Mouse (Mus musculus): ENCODE measurements around the gene Ercc6. TPM values are rescaled to one million over a fixed set of nuclear protein-coding genes. Genes with fewer than 3 reads are reported as not detected.

Ercc6 gene
- polyA plus RNA-seq, 1 experiment from 2014 or later, result 24.0 TPM

DNA sequence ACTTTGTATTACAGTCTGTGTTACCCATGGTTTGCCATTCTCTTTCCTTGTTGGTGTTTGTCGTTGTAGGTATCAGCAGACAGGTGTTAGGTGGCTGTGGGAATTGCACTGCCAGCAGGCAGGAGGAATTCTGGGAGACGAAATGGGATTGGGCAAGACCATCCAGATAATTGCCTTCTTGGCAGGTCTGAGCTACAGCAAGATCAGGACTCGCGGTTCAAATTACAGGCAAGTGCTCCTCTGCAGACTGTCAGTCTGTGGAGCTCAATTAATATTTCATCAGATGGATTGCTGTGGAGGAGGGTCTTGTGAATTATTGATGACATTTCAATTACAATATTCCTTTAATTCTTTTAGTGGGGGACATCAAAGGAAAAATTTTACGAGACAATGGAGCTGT is 33.4 kb downstream of the Ercc6 start:
- Histone ChIP-seq H3K9ac (no peak overlapping the region), H3K27me3 (no peaks in the 10 kb centered on the region), H3K4me2 (replicated peaks) (no peak overlapping the region), H3K4me3 (no peak overlapping the region), H3K27ac (no peak overlapping the region), H3K9me3 (no peaks in the 10 kb centered on the region), H3K36me3 (peaks cover 44% of the 10 kb centered on the region), H3K4me1 (peaks cover 11% of the 10 kb centered on the region)
- WGBS, result 32% methylated on average over 5 of the region's 5 CpGs
- no peak for ATAC-seq (ENCODE audit: low FRiP score, low read depth)

DNA sequence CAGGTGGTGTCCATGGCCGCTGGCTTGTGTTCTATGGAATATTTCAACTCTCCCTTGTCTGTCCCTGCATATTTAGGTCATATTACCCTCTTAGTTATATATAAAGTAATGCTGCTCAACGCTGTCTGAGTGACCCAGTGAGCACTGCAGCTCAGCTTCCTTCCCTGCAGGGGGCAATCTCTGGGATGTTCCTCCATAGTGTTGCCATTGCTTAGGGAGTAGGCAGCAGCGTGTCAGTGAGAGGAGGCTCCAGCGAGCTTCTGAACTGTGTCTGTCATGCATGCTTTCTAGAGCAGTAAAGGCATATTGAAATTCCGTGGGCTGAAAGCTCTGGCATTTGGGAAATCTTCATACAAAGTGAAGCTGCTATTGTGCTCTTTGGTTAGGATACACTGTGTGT is 38.5 kb downstream of the Ercc6 start:
- Histone ChIP-seq H3K9ac (no peak overlapping the region), H3K9me3 (no peaks in the 10 kb centered on the region), H3K4me2 (replicated peaks) (no peak overlapping the region), H3K4me1 (peaks cover 6% of the 10 kb centered on the region; the same call in 1 of the 2 replicates), H3K4me3 (no peak overlapping the region), H3K27ac (no peak overlapping the region), H3K27me3 (no peaks in the 10 kb centered on the region), H3K36me3 (peaks cover 50% of the 10 kb centered on the region)
- 79% methylated on average over 5 of the region's 5 CpGs for WGBS
- ATAC-seq (ENCODE audit: low FRiP score, low read depth), result no peak

DNA sequence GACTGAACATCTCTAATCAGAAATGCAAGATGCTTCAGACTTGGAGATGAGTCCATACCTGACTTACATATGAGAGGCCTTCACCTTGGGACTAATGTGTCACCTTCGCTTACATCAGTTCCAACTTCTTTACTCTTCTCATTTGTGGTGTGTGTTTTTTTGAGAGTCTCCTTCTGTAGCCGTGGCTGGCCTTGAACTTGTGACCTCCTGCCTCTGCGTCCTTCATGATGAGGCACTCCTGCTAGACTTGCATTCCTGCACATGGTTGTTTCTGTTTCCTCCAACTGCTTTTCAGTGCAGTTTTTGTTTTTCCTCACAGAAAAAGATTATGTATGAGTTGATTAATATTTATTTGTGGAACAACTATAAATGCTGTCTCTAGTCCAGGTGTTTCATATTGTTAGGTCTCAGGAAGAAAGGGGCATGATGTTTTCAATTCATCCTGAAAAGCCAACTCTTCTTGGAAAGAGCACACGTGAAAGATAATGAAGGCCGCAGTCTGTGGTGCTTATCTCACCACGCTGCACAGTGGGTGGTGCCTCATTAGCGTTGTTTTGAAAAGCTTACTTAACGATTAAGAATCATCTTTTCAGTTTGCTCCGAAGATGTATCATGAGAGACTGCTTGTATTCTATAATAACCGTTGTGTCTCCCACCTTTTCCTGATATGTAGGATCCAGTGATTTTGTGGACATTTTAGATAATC is 40.0 kb downstream of the Ercc6 start:
- no peaks in the 10 kb centered on the region for H3K27me3 ChIP-seq
- H3K27ac ChIP-seq, result no peak overlapping the region
- peaks cover 6% of the 10 kb centered on the region; the same call in 1 of the 2 replicates for H3K4me1 ChIP-seq
- peaks cover 58% of the 10 kb centered on the region for H3K36me3 ChIP-seq
- no peak overlapping the region for H3K4me3 ChIP-seq
- ATAC-seq (ENCODE audit: low FRiP score, low read depth), result no peak
- H3K9me3 ChIP-seq, result no peaks in the 10 kb centered on the region
- WGBS, result 73% methylated on average over 10 of the region's 10 CpGs
- no peak overlapping the region for H3K4me2 ChIP-seq (replicated peaks)
- H3K9ac ChIP-seq, result no peak overlapping the region

DNA sequence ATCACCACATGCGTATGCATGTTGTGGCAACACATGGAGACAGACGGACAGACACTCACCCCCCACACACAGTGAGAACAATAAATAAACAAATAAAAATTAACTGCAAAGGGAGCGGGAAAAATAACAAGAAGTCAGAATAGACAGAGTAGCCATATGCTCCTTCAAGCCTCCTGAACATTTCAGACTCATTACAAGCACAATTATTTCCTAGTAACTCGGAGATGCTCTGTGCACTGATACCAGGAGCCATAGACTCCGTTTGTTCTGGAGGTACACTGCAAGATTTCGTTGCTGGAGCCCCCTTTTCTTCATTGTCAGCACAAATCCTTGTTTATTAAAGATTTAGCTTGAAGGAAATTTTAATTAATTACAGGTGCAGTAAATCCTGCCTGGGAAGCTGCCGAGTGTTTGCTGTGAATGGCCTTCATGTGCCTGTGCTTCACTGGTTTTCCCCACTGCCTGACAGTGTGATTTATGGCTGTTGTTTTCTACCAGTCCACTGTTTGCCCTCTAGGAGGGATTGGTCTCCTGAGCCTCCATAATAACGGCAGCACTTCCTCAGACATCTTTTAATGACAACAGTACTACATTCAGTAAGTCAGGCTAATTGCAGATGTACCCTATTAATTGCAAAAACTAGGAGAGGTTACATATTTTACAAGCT is 41.7 kb downstream of the Ercc6 start:
- Histone ChIP-seq H3K27ac (no peak overlapping the region), H3K4me2 (replicated peaks) (no peak overlapping the region), H3K27me3 (no peaks in the 10 kb centered on the region), H3K4me1 (peaks cover 6% of the 10 kb centered on the region; the same call in 1 of the 2 replicates), H3K36me3 (peaks cover 59% of the 10 kb centered on the region), H3K9ac (no peak overlapping the region), H3K4me3 (no peak overlapping the region), H3K9me3 (no peaks in the 10 kb centered on the region)
- ATAC-seq (ENCODE audit: low FRiP score, low read depth), result no peak
- WGBS, result 25% methylated on average over 8 of the region's 8 CpGs

DNA sequence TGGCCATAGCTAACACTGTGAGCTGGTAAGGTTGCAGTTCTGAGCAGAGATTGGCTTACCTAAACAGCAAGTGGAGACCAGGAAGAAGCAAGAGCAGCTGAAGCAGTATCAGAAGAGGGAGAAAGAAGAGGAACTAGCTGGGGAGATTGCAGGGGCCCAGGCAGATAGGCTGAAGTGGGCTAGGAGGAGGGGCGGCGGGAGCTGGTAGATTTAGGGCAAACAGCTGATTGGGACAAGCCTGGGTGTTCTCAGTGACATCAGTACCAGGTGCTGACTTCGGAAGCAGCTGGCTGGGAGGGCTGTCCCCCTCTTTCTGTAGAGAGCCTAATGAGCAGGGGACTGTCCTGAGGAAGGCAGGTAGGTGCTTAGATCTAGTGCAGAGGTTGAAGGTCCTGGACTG is 48.1 kb downstream of the Ercc6 start:
- peaks cover 78% of the 10 kb centered on the region for H3K36me3 ChIP-seq
- H3K9me3 ChIP-seq, result no peaks in the 10 kb centered on the region
- H3K27me3 ChIP-seq, result no peaks in the 10 kb centered on the region
- H3K4me1 ChIP-seq, result no peaks in the 10 kb centered on the region
- no peak for ATAC-seq (ENCODE audit: low FRiP score, low read depth)
- H3K9ac ChIP-seq, result no peak overlapping the region
- H3K27ac ChIP-seq, result no peak overlapping the region
- no peak overlapping the region for H3K4me2 ChIP-seq (replicated peaks)
- no peak overlapping the region for H3K4me3 ChIP-seq
- WGBS, result 97% methylated on average over 3 of the region's 3 CpGs

DNA sequence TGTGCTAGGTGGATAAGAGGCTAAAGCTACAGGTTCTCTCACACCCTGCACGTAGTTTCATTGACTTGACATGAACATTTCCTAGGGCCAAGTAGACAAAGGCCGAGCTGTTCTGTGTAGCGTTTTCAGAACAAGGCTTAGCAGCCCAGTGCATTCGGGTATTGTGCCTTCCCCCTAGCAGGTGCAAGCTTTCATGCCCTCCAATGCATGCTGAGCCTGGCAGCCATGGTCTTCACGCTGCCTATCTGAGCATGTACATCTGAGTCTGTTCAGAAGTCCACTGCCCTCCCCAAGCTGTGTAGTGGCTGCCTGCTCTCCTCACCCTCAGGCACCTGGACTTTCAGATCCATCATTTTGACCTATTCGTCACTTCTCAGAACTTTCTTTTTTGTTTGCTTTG is 50.3 kb downstream of the Ercc6 start:
- H3K9ac ChIP-seq, result no peak overlapping the region
- WGBS, result 93% methylated on average over 6 of the region's 6 CpGs
- no peaks in the 10 kb centered on the region for H3K4me1 ChIP-seq
- H3K9me3 ChIP-seq, result no peaks in the 10 kb centered on the region
- peaks cover 83% of the 10 kb centered on the region for H3K36me3 ChIP-seq
- H3K4me2 ChIP-seq (replicated peaks), result no peak overlapping the region
- no peak overlapping the region for H3K4me3 ChIP-seq
- H3K27ac ChIP-seq, result no peak overlapping the region
- ATAC-seq (ENCODE audit: low FRiP score, low read depth), result no peak
- H3K27me3 ChIP-seq, result no peaks in the 10 kb centered on the region

DNA sequence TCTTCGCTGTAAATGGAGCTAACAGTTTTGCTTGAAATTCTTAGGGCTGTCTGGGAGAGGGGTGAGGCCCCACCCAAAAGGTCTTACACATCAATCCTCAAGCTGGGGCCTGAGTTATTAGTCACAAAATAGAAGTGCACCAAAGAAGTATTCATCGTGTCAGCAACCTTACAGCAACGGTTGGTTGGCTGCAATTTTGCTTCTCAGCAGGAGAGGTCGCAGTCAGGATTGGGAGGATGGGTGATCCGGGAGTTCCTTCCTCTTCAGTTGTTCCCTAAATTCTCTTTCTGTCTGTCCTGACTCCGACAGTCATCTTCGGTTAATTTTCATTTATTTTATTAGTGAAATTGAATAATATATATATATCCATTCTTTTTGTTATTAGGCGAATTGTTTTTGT is 59.2 kb downstream of the Ercc6 start:
- no peak overlapping the region for H3K4me2 ChIP-seq (replicated peaks)
- H3K9ac ChIP-seq, result no peak overlapping the region
- H3K27ac ChIP-seq, result no peak overlapping the region
- H3K27me3 ChIP-seq, result no peaks in the 10 kb centered on the region
- no peak overlapping the region for H3K4me3 ChIP-seq
- H3K36me3 ChIP-seq, result peaks cover 80% of the 10 kb centered on the region
- 66% methylated on average over 8 of the region's 8 CpGs for WGBS
- H3K4me1 ChIP-seq, result no peaks in the 10 kb centered on the region
- H3K9me3 ChIP-seq, result no peaks in the 10 kb centered on the region
- no peak for ATAC-seq (ENCODE audit: low FRiP score, low read depth)

DNA sequence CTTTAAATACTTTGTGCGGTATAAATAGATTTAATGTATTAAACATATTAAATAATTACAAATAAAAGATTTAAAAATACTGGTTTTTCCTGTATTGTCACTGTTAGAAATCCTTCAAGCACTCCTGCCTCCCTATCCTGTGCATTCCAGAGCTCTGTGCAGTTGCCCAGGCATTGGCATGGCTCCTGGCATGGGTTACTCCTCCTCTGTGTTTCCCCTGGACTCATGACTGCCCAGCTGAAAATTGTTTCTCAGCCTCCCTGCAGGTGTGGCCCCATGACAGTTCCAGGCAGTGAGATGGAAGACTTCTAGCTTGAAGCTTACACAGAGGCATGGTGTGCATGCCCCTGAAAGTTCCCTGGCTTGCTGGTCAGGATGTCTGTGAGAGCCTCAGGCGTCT is 65.1 kb downstream of the Ercc6 start:
- ATAC-seq (ENCODE audit: low FRiP score, low read depth), result no peak
- Histone ChIP-seq H3K27me3 (no peaks in the 10 kb centered on the region), H3K4me2 (replicated peaks) (no peak overlapping the region), H3K9ac (no peak overlapping the region), H3K9me3 (no peaks in the 10 kb centered on the region), H3K4me3 (no peak overlapping the region), H3K36me3 (peaks cover 44% of the 10 kb centered on the region), H3K27ac (no peak overlapping the region), H3K4me1 (no peaks in the 10 kb centered on the region)
- 90% methylated on average over 2 of the region's 2 CpGs for WGBS

- no peak for ATAC-seq (ENCODE audit: low FRiP score, low read depth)
- Histone ChIP-seq H3K4me1 (no peaks in the 10 kb centered on the region), H3K9ac (no peak overlapping the region), H3K36me3 (peaks cover 5% of the 10 kb centered on the region; the same call in 1 of the 2 replicates), H3K9me3 (no peaks in the 10 kb centered on the region), H3K27me3 (peaks cover 5% of the 10 kb centered on the region; the same call in 1 of the 2 replicates), H3K4me3 (no peak overlapping the region), H3K4me2 (replicated peaks) (no peak overlapping the region), H3K27ac (no peak overlapping the region)
- WGBS, result 90% methylated on average over 9 of the region's 9 CpGs
These were observed 70.4 kb downstream of the Ercc6 start for GRCm38 (mm10) chr14:32583696-32584095.

DNA sequence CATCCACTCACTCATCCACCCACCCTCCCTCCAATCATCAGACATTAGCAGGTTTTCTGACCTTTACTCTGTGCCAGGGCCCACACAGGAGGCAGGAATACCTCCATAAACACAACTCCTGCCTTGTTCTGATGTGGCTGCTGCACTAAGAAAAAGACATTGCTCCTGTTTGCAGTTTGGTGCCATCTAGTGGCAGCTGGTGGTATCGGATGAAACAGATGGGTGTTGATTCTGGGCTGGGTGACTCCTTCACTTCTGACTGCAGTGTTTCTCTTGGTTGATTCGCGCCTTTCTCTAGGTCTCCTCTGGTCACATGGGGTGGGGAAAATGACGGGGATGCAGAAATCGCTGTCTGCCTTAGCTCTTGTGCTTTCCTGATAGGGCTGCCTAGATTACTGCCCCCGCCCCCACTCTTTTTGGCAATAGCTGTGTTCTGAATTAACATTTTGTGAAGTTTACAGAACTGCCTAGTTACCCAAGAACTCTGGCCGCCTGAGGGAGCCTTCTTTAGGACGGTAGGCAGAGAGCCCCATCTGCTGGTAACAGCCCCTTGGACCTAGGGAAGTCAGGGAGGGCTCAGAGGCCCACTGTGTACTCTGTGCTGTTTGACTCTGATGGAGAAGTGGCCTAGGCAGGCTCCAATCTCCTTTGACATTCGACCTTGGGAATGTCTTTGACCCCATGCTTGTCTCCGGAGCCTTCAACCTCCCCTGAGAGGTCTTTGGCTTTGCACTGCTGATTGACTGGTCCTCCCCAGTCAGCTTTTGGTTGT is 73.9 kb downstream of the Ercc6 start:
- Histone ChIP-seq H3K4me3 (no peak overlapping the region), H3K27me3 (peaks cover 17% of the 10 kb centered on the region), H3K4me2 (replicated peaks) (no peak overlapping the region), H3K9ac (no peak overlapping the region), H3K36me3 (no peaks in the 10 kb centered on the region), H3K9me3 (no peaks in the 10 kb centered on the region), H3K4me1 (no peaks in the 10 kb centered on the region), H3K27ac (no peak overlapping the region)
- 0 out of 2 replicates have a peak, but pooled peaks have one; percentile 48 for ATAC-seq (ENCODE audit: low FRiP score, low read depth)
- 14% methylated on average over 10 of the region's 10 CpGs for WGBS

DNA sequence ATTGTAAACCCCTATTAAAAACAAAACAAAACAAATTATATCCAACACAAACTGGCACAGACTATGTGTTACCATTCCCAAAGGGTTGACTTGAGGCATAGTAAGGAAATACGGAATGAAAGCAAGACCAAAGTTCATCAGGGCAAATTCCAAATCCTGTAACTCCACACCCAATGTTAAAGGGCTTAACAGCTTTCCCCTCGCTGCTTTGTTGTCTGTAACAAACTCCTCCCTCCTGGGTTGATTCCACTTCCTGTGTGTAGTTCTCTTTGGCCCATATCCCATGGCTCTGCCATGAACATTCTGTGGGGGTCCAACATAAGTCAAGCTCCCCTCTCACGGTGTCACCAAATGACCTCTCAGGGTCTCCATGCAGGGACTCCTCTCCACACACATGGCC is 77.1 kb downstream of the Ercc6 start:
- H3K9ac ChIP-seq, result no peak overlapping the region
- no peak overlapping the region for H3K27ac ChIP-seq
- no peak overlapping the region for H3K4me3 ChIP-seq
- ATAC-seq (ENCODE audit: low FRiP score, low read depth), result no peak
- H3K9me3 ChIP-seq, result no peaks in the 10 kb centered on the region
- 60% methylated on average over 3 of the region's 3 CpGs for WGBS
- H3K27me3 ChIP-seq, result peaks cover 48% of the 10 kb centered on the region
- H3K4me2 ChIP-seq (replicated peaks), result no peak overlapping the region
- no peaks in the 10 kb centered on the region for H3K36me3 ChIP-seq
- no peaks in the 10 kb centered on the region for H3K4me1 ChIP-seq

All from limb, embryonic 13.5 days (tissue).